Mouse (Mus musculus) liver, embryonic 14.5 days (tissue): Measurements from ENCODE around the gene Gm49721.
"Not testable (repeated sequence)": the region's sequence is repeated elsewhere in the genome, so short reads cannot be mapped to it uniquely, and the experiment has no call there.

Source experiments
- CTCF ChIP-seq: IDR thresholded peaks from 2 replicates; pipeline ENCODE4 v1.5.1; 2016; ENCODE audit warnings: antibody characterized with exemption, low read depth, control low read depth
- EP300 ChIP-seq: IDR thresholded peaks from 2 replicates; pipeline ENCODE4 v1.6.1; 2016; ENCODE audit warnings: antibody characterized with exemption, low read depth

DNA sequence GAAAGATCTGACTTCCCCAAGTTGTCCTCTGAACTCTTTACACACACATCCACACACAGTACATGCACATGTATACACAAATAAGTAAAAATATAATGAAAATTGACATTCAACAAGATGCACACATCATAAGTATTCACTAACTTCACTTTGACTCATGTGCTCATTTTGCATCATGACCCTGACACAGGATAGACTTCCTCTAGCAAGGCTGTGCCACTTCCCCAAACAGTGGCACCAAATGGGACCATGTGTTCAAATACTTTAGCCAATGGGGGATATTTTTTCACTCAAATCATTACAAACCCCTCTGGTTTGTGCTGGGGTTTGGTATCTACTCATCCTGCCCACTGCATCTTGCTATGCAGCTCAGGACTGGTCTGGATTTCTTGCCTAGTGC is 30.2 kb downstream of the Gm49721 start:
- not testable (repeated sequence) for TF ChIP-seq CTCF, EP300
